Mouse (Mus musculus) intestine, embryonic 15.5 days (tissue): ENCODE results near the gene Ndufs7. TPM values are rescaled to one million over a fixed set of nuclear protein-coding genes. Genes with fewer than 3 reads are reported as not detected.

Source experiments
- ATAC-seq: fragments of 200-750 bp; cut with Nextera tagmentation; 2 replicates; pipeline ENCODE4 v1.8.0; 2017; ENCODE audit warnings: moderate TSS enrichment, moderate library complexity
- H3K27ac ChIP-seq: fragments of 300-500 bp; sonication (generic); 2 replicates; pipeline ENCODE4 v1.5.1; 2015; ENCODE audit warnings: mild to moderate bottlenecking, inconsistent platforms
- H3K27me3 ChIP-seq: fragments of 300-500 bp; sonication (generic); replicated peaks from 2 replicates; pipeline ENCODE4 v1.6.1; 2015; ENCODE audit warnings: inconsistent platforms
- H3K36me3 ChIP-seq: fragments of 300-500 bp; sonication (generic); 2 replicates; pipeline ENCODE4 v1.6.1; 2015; ENCODE audit warnings: inconsistent platforms
- H3K4me1 ChIP-seq: fragments of 300-500 bp; sonication (generic); replicated peaks from 2 replicates; pipeline ENCODE4 v1.6.1; 2015; ENCODE audit warnings: inconsistent platforms
- H3K4me2 ChIP-seq: fragments of 300-500 bp; sonication (generic); replicated peaks from 2 replicates; pipeline ENCODE4 v1.6.1; 2015; ENCODE audit warnings: mild to moderate bottlenecking, inconsistent platforms
- H3K4me3 ChIP-seq: fragments of 300-500 bp; sonication (generic); replicated peaks from 2 replicates; pipeline ENCODE4 v1.5.1; 2015; ENCODE audit warnings: inconsistent platforms
- H3K9ac ChIP-seq: fragments of 300-500 bp; sonication (generic); 2 replicates; pipeline ENCODE4 v1.6.1; 2015; ENCODE audit warnings: inconsistent platforms
- H3K9me3 ChIP-seq: fragments of 300-500 bp; sonication (generic); 2 replicates; pipeline ENCODE4 v1.6.1; 2016; ENCODE audit warnings: inconsistent platforms
- WGBS: fragments of 180-500 bp; shearing (Covaris S2); methylation state at CpG from one replicate; pipeline ENCODE4 v1.1.7; 2015; 5-methylcytosine and 5-hydroxymethylcytosine counted together
- polyA plus RNA-seq: library from polyadenylated mRNA; unstranded; fragments of >200 nt; fragmentation: Nextera tagmentation; extraction: Ambion mirVana; gene quantifications from 2 replicates; pipeline ENCODE4 v1.2.1, GENCODE M21; 2015

Gene Ndufs7
- polyA plus RNA-seq, 1 experiment from 2014 or later, result 467 TPM

GRCm38 (mm10) chr10:80271186-80271843 is 22.4 kb downstream of the Ndufs7 start:
- Histone ChIP-seq H3K9ac (peak overlapping the region; percentile 40), H3K4me1 (peaks cover 44% of the 10 kb centered on the region), H3K36me3 (peaks cover 7% of the 10 kb centered on the region), H3K27ac (peak overlapping the region; percentile 51; the same call in 1 of the 2 replicates), H3K4me3 (no peak overlapping the region), H3K27me3 (no peaks in the 10 kb centered on the region), H3K4me2 (peak overlapping the region; percentile 33; the same call in 1 of the 2 replicates), H3K9me3 (no peaks in the 10 kb centered on the region)
- ATAC-seq, result 0 out of 2 replicates have a peak, but pooled peaks have one; percentile 1
- 77% methylated on average over 5 of the region's 5 CpGs for WGBS

- H3K4me2 ChIP-seq, result no peak overlapping the region; the same call in 1 of the 2 replicates
- no peaks in the 10 kb centered on the region for H3K9me3 ChIP-seq
- no peak overlapping the region; the same call in 1 of the 2 replicates for H3K9ac ChIP-seq
- peaks cover 38% of the 10 kb centered on the region for H3K4me1 ChIP-seq
- 80% methylated on average over 8 of the region's 8 CpGs for WGBS
- peak overlapping the region; percentile 51 for H3K27ac ChIP-seq
- peaks cover 11% of the 10 kb centered on the region for H3K36me3 ChIP-seq
- no peak overlapping the region for H3K4me3 ChIP-seq
- ATAC-seq, result peak; percentile 40; the same call in 1 of the 2 replicates
- H3K27me3 ChIP-seq, result no peaks in the 10 kb centered on the region
Measured at GRCm38 (mm10) chr10:80271870-80272585, 23.1 kb downstream of the Ndufs7 start.

GRCm38 (mm10) chr10:80273847-80274246 is 24.9 kb downstream of the Ndufs7 start:
- Histone ChIP-seq H3K9ac (0 out of 2 replicates have a peak overlapping the region, but pooled peaks have one; percentile 17), H3K27ac (no peak overlapping the region), H3K36me3 (peaks cover 29% of the 10 kb centered on the region), H3K4me2 (no peak overlapping the region), H3K27me3 (no peaks in the 10 kb centered on the region), H3K4me1 (peaks cover 23% of the 10 kb centered on the region), H3K4me3 (no peak overlapping the region), H3K9me3 (no peaks in the 10 kb centered on the region)
- WGBS, result 86% methylated on average over 3 of the region's 3 CpGs
- ATAC-seq, result no peak

- 82% methylated on average over 5 of the region's 5 CpGs for WGBS
- Histone ChIP-seq H3K27me3 (no peaks in the 10 kb centered on the region), H3K4me3 (no peak overlapping the region), H3K36me3 (peaks cover 46% of the 10 kb centered on the region), H3K4me2 (no peak overlapping the region), H3K9ac (no peak overlapping the region), H3K4me1 (peaks cover 7% of the 10 kb centered on the region), H3K9me3 (no peaks in the 10 kb centered on the region), H3K27ac (no peak overlapping the region)
- peak; percentile 38; the same call in 1 of the 2 replicates for ATAC-seq
Measured at GRCm38 (mm10) chr10:80276238-80276637, 27.3 kb downstream of the Ndufs7 start.

- Histone ChIP-seq H3K4me1 (peaks cover 4% of the 10 kb centered on the region), H3K27ac (no peak overlapping the region), H3K36me3 (peaks cover 52% of the 10 kb centered on the region), H3K4me3 (no peak overlapping the region), H3K9me3 (no peaks in the 10 kb centered on the region), H3K4me2 (no peak overlapping the region), H3K9ac (no peak overlapping the region), H3K27me3 (no peaks in the 10 kb centered on the region)
- ATAC-seq, result no peak
- 93% methylated on average over 9 of the region's 9 CpGs for WGBS
Measured at GRCm38 (mm10) chr10:80278390-80278789, 29.5 kb downstream of the Ndufs7 start.

GRCm38 (mm10) chr10:80279273-80279672 is 30.4 kb downstream of the Ndufs7 start:
- Histone ChIP-seq H3K36me3 (peaks cover 57% of the 10 kb centered on the region), H3K4me1 (peaks cover 4% of the 10 kb centered on the region), H3K27me3 (no peaks in the 10 kb centered on the region), H3K27ac (no peak overlapping the region), H3K4me2 (no peak overlapping the region), H3K9ac (no peak overlapping the region), H3K9me3 (no peaks in the 10 kb centered on the region), H3K4me3 (no peak overlapping the region)
- 94% methylated on average over 12 of the region's 12 CpGs for WGBS
- no peak for ATAC-seq

GRCm38 (mm10) chr10:80281304-80281703 is 32.4 kb downstream of the Ndufs7 start:
- 67% methylated on average over 7 of the region's 7 CpGs for WGBS
- Histone ChIP-seq H3K4me1 (peaks cover 4% of the 10 kb centered on the region), H3K4me2 (no peak overlapping the region), H3K9ac (0 out of 2 replicates have a peak overlapping the region, but pooled peaks have one; percentile 28), H3K4me3 (no peak overlapping the region), H3K27me3 (no peaks in the 10 kb centered on the region), H3K36me3 (peaks cover 70% of the 10 kb centered on the region), H3K9me3 (no peaks in the 10 kb centered on the region), H3K27ac (peak overlapping the region; percentile 36; the same call in 1 of the 2 replicates)
- peak; percentile 42 for ATAC-seq

- Histone ChIP-seq H3K9me3 (no peaks in the 10 kb centered on the region), H3K27ac (peak overlapping the region; percentile 36; the same call in 1 of the 2 replicates), H3K27me3 (no peaks in the 10 kb centered on the region), H3K4me2 (no peak overlapping the region), H3K4me1 (peaks cover 4% of the 10 kb centered on the region), H3K36me3 (peaks cover 71% of the 10 kb centered on the region), H3K4me3 (no peak overlapping the region), H3K9ac (no peak overlapping the region)
- WGBS, result 73% methylated on average over 8 of the region's 8 CpGs
- 0 out of 2 replicates have a peak, but pooled peaks have one; percentile 2 for ATAC-seq
Measured at GRCm38 (mm10) chr10:80281921-80282371, 33.0 kb downstream of the Ndufs7 start.

- no peak overlapping the region for H3K9ac ChIP-seq
- H3K4me1 ChIP-seq, result peaks cover 4% of the 10 kb centered on the region
- H3K4me2 ChIP-seq, result no peak overlapping the region
- ATAC-seq, result peak; percentile 24; the same call in 1 of the 2 replicates
- H3K9me3 ChIP-seq, result no peaks in the 10 kb centered on the region
- no peaks in the 10 kb centered on the region for H3K27me3 ChIP-seq
- 76% methylated on average over 20 of the region's 20 CpGs for WGBS
- H3K27ac ChIP-seq, result 0 out of 2 replicates have a peak overlapping the region, but pooled peaks have one; percentile 36
- peaks cover 67% of the 10 kb centered on the region for H3K36me3 ChIP-seq
- no peak overlapping the region for H3K4me3 ChIP-seq
Measured at GRCm38 (mm10) chr10:80282481-80283441, 33.8 kb downstream of the Ndufs7 start.

GRCm38 (mm10) chr10:80285222-80286070 is 36.5 kb downstream of the Ndufs7 start:
- Histone ChIP-seq H3K9ac (no peak overlapping the region), H3K4me3 (no peak overlapping the region), H3K36me3 (peaks cover 48% of the 10 kb centered on the region), H3K4me1 (peaks cover 7% of the 10 kb centered on the region), H3K4me2 (no peak overlapping the region), H3K27me3 (no peaks in the 10 kb centered on the region), H3K27ac (no peak overlapping the region), H3K9me3 (no peaks in the 10 kb centered on the region)
- 67% methylated on average over 9 of the region's 15 CpGs for WGBS
- ATAC-seq, result no peak

- no peak for ATAC-seq
- 0 out of 2 replicates have a peak overlapping the region, but pooled peaks have one; percentile 13 for H3K27ac ChIP-seq
- WGBS, result 87% methylated on average over 12 of the region's 12 CpGs
Measured at GRCm38 (mm10) chr10:80288097-80288496, 39.2 kb downstream of the Ndufs7 start.

More at GRCm38 (mm10) chr10:80288097-80288496, 39.2 kb downstream of the Ndufs7 start:
- H3K27me3 ChIP-seq, result no peaks in the 10 kb centered on the region
- H3K36me3 ChIP-seq, result peaks cover 42% of the 10 kb centered on the region
- peaks cover 4% of the 10 kb centered on the region; the same call in 1 of the 2 replicates for H3K4me1 ChIP-seq
- no peak overlapping the region for H3K9ac ChIP-seq
- H3K9me3 ChIP-seq, result no peaks in the 10 kb centered on the region
- no peak overlapping the region for H3K4me3 ChIP-seq
- H3K4me2 ChIP-seq, result no peak overlapping the region
